Mouse (Mus musculus) brown adipose tissue, adult 24 weeks (tissue): Measurements from ENCODE around the gene S100a4. TPM values are rescaled to one million over a fixed set of nuclear protein-coding genes. Genes with fewer than 3 reads are reported as not detected.

Source experiments
- H3K27ac ChIP-seq: fragments of 200-500 bp; replicated peaks from 2 replicates; pipeline ENCODE4 v1.5.1; 2012; ENCODE audit warnings: low read depth, mild to moderate bottlenecking, low read length
- H3K4me1 ChIP-seq: fragments of 200-500 bp; 2 replicates; pipeline ENCODE4 v1.6.1; 2012; ENCODE audit warnings: low read length, mixed read lengths; ENCODE audit not compliant: control insufficient read depth, insufficient read depth, insufficient read length
- H3K4me3 ChIP-seq: fragments of 200-500 bp; 2 replicates; pipeline ENCODE4 v1.5.1; 2012; ENCODE audit warnings: low read depth, mild to moderate bottlenecking, low read length, moderate library complexity; ENCODE audit not compliant: insufficient read depth
- polyA plus RNA-seq: library from polyadenylated mRNA; stranded (reverse); fragments of >200 nt; gene quantifications from 2 replicates; pipeline ENCODE4 v1.2.4, GENCODE M21; 2012; ENCODE audit not compliant: missing spikeins, insufficient read depth, insufficient read length

Gene S100a4
- polyA plus RNA-seq, 1 experiment: 30.3 TPM

GRCm38 (mm10) chr3:90589390-90589789 is 14.2 kb upstream of the S100a4 start:
- Histone ChIP-seq H3K4me1 (peaks cover 24% of the 10 kb centered on the region), H3K4me3 (no peak overlapping the region), H3K27ac (peak overlapping the region; percentile 19; the same call in 1 of the 2 replicates)

- Histone ChIP-seq H3K27ac (peak within 1 kb of the TSS; percentile 19; the same call in 1 of the 2 replicates), H3K4me1 (peaks cover 22% of the 10 kb centered on the region), H3K4me3 (no peak within 1 kb of the TSS)
Measured at GRCm38 (mm10) chr3:90589947-90590346, 13.6 kb upstream of the S100a4 start, which contains the start of gene S100a2. Gene S100a2, plus strand, starts transcription at chr3:90590247.

- H3K4me3 ChIP-seq: no peak overlapping the region
- H3K27ac ChIP-seq: no peak overlapping the region
- peaks cover 27% of the 10 kb centered on the region for H3K4me1 ChIP-seq
Measured at GRCm38 (mm10) chr3:90594466-90594865, 9.1 kb upstream of the S100a4 start.

GRCm38 (mm10) chr3:90595556-90595955 is 8.0 kb upstream of the S100a4 start:
- Histone ChIP-seq H3K27ac (peak overlapping the region; percentile 78), H3K4me1 (peaks cover 32% of the 10 kb centered on the region)

GRCm38 (mm10) chr3:90596810-90597209 is 6.8 kb upstream of the S100a4 start:
- Histone ChIP-seq H3K4me3 (no peak overlapping the region), H3K4me1 (peaks cover 40% of the 10 kb centered on the region), H3K27ac (peak overlapping the region; percentile 78)

More at GRCm38 (mm10) chr3:90595556-90595955, 8.0 kb upstream of the S100a4 start:
- no peak overlapping the region for H3K4me3 ChIP-seq

GRCm38 (mm10) chr3:90597736-90598135 is 5.8 kb upstream of the S100a4 start:
- peak overlapping the region; percentile 16; the same call in 1 of the 2 replicates for H3K27ac ChIP-seq
- no peak overlapping the region for H3K4me3 ChIP-seq
- H3K4me1 ChIP-seq: peaks cover 41% of the 10 kb centered on the region

- H3K4me3 ChIP-seq: no peak overlapping the region
- no peak overlapping the region for H3K27ac ChIP-seq
- H3K4me1 ChIP-seq: peaks cover 41% of the 10 kb centered on the region
Measured at GRCm38 (mm10) chr3:90598212-90598611, 5.4 kb upstream of the S100a4 start.

GRCm38 (mm10) chr3:90599401-90599800 is 4.2 kb upstream of the S100a4 start:
- Histone ChIP-seq H3K4me1 (peaks cover 41% of the 10 kb centered on the region), H3K27ac (no peak overlapping the region), H3K4me3 (no peak overlapping the region)

GRCm38 (mm10) chr3:90600036-90600435 is 3.5 kb upstream of the S100a4 start:
- Histone ChIP-seq H3K27ac (0 out of 2 replicates have a peak overlapping the region, but pooled peaks have one; percentile 29), H3K4me3 (no peak overlapping the region), H3K4me1 (peaks cover 41% of the 10 kb centered on the region)

GRCm38 (mm10) chr3:90600458-90601195 is 2.9 kb upstream of the S100a4 start:
- H3K4me3 ChIP-seq: no peak overlapping the region
- H3K4me1 ChIP-seq: peaks cover 35% of the 10 kb centered on the region
- H3K27ac ChIP-seq: 0 out of 2 replicates have a peak overlapping the region, but pooled peaks have one; percentile 29

- no peak within 1 kb of the TSS for H3K4me3 ChIP-seq
- peaks cover 28% of the 10 kb centered on the region for H3K4me1 ChIP-seq
- no peak within 1 kb of the TSS for H3K27ac ChIP-seq
Measured at GRCm38 (mm10) chr3:90601486-90602110, 2.0 kb upstream of the S100a4 start, which contains the start of gene Gm42674. Gene Gm42674, plus strand, starts transcription at chr3:90601904.

- Histone ChIP-seq H3K4me1 (peaks cover 18% of the 10 kb centered on the region), H3K4me3 (no peak overlapping the region), H3K27ac (peak overlapping the region; percentile 32)
Measured at GRCm38 (mm10) chr3:90604416-90604815, 845 bp downstream of the S100a4 start.

GRCm38 (mm10) chr3:90605049-90605448 is 1.5 kb downstream of the S100a4 start:
- Histone ChIP-seq H3K27ac (peak overlapping the region; percentile 32), H3K4me1 (peaks cover 12% of the 10 kb centered on the region), H3K4me3 (no peak overlapping the region)

GRCm38 (mm10) chr3:90605736-90606135 is 2.2 kb downstream of the S100a4 start:
- Histone ChIP-seq H3K4me3 (no peak overlapping the region), H3K4me1 (peaks cover 9% of the 10 kb centered on the region; the same call in 1 of the 2 replicates), H3K27ac (no peak overlapping the region)

- no peak overlapping the region for H3K27ac ChIP-seq
Measured at GRCm38 (mm10) chr3:90606185-90606584, 2.6 kb downstream of the S100a4 start.

More at GRCm38 (mm10) chr3:90606185-90606584, 2.6 kb downstream of the S100a4 start:
- Histone ChIP-seq H3K4me1 (peaks cover 5% of the 10 kb centered on the region; the same call in 1 of the 2 replicates), H3K4me3 (no peak overlapping the region)
